Mouse (Mus musculus) layer of hippocampus, postnatal 10 days (tissue): ENCODE measurements around the gene Styx. TPM values are rescaled to one million over a fixed set of nuclear protein-coding genes. Genes with fewer than 3 reads are reported as not detected.

Source experiments
- DNase-seq, 2 experiments: peaks; one replicate each; pipeline ENCODE4 v3.0.0; 2021; ENCODE audit warnings: low spot score in 2 of 2
- long read RNA-seq: library from polyadenylated mRNA; stranded (forward); transcript quantifications from one replicate; pipeline ENCODE4 v2.0.0, GENCODE M21; 2023
- total RNA-seq, 2 experiments: library from RNA; stranded (reverse); gene quantifications; 2 replicates each; pipeline ENCODE4 v1.2.3; 2021

Styx gene
- 10 to 100 TPM; 19.1 to 20.1 TPM for total RNA-seq
- long read RNA-seq, full-length matches to known transcripts, result 4 of 7 reads
- long read RNA-seq, partial matches to known transcripts, result 0 of 7 reads
- long read RNA-seq, other reads (novel, unspliced or antisense), result 3 of 7 reads

- peak; percentile 93 to 96 for DNase-seq
These were observed at the start of gene Styx for GRCm38 (mm10) chr14:45350931-45351859. Gene Styx (plus strand): TSS chr14:45351093.

DNA sequence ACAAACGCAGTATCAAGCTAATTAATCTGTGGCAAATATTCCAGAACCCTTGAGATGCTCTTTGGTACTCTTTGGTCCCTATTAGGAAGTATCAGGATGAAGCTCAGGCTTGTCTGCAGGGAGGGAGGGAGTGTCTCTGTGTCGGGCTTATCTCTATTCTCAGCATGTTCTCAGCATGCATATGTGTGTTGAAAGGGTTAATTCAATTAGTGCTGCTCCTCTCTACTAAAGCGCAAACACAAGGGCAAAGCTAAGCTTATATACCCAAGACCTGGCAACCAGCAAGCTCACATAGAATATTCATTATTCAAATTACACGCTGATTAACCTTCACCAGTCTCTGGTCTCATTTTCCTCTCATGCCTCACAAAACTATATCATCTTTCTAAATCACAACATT is 47.0 kb upstream of the Styx start:
- no peak for DNase-seq

- no peak for DNase-seq
These were observed 46.5 kb upstream of the Styx start for GRCm38 (mm10) chr14:45304389-45304788.

DNA sequence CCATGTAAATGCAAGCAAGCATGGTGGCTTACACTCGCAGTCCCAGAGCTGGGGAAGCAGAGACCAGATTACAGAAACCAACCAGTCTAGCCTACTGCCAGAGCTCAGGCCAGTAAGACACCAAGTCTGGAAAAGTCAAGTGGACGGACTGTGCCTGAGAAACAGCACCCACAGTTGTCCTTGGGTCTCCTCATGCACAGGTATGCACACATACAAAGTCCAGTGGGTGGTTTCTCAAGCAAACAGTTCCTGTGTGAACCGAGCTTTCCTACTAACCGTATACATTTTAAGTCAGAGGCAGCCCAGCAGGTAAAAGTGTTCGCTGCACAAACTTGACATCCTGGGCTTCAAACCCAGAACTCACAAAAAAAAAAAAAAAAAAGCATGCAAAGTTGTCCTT is 45.0 kb upstream of the Styx start:
- no peak for DNase-seq

- DNase-seq, result no peak
These were observed 43.1 kb upstream of the Styx start for GRCm38 (mm10) chr14:45307630-45308328.

GRCm38 (mm10) chr14:45309646-45310045 is 41.2 kb upstream of the Styx start:
- peak in 1 of 2 experiments; percentile 28 for DNase-seq

DNA sequence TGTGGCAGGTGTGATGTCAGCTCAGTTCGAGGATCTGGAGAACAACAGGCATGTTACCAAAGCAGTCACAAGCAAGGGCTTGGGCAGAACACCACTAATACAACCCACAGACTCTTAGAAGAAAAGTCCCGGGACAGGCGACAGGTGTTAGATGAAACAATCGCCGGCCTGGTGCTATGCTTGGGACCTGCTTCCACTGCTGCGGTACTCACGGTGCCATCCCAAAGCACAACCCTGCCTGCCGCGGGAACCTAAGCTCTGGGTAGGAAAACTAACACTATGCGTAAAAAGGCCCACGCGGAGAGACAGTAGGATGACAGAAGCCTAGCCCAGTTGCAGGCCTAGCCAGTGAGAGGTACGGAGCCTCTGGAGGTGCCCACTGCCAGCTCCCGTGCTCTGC is 40.8 kb upstream of the Styx start:
- DNase-seq, result no peak

GRCm38 (mm10) chr14:45316927-45317326 is 34.0 kb upstream of the Styx start:
- no peak for DNase-seq

DNA sequence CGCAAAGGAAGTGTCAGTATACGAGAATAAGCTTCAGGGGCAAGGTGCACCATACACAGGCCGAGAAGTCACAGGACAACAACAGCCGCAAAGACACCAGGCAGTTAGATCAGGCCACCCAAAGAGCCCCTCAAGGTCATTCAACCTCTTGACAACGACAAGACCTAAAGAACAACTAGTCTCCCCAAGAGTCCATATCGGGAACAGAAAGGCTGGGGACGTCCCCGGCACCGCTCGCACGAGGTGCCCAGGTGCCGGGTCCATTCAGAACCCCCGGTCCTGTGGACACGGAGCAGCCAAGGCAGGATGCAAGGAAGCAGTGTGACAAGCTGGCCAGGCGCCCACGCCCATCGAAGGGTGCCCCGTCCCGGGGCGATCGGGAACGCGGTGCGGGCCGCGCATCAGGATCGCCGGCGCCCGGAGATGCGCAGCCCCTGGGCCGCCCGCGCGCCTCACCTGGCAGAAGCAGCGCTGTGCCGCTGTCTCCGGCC is 32.9 kb upstream of the Styx start:
- DNase-seq, result no peak

DNA sequence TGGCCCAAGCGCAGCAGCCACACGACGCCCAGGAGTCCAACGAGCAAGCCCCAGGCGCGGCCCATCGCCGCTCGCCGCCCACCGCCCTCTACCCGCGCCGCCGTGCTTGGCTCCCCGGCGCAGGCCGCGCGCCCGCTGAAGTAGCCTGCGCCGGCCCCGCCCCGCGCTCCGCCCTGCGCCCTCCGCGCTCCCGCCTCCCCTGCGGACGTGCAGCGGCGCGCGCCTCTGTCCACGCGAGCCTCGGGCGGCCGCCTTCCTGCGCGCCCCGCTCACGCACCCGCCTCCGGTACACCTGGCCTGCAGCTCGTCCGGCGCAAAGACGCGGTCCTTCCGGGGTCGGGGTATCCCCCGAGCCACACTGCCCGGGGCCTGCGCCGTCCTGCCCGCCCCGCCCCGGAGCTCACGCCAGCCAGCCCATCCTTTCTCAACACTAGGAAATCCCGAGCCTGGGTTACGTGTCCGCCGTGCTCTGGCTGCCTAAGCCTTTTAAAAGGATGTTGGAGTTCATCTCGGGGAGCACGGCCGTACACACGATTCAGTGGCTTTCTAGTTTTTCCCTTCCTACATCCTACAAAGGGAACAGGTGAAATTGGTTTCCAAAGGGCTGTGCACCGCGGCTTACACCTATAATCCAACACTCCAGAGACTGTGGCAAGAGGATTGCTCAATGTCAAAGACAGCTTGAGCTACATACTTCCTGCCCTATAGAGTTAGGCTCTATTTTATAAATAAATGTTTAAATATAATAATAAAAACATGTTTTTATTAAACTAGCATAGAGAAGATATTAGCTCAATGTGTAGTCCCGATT is 32.3 kb upstream of the Styx start, which contains the start of gene Ero1l:
Ero1l (minus strand) TSS at position 346 of the 811 bp plus-strand sequence.
- DNase-seq, result peak; percentile 74 to 87

DNA sequence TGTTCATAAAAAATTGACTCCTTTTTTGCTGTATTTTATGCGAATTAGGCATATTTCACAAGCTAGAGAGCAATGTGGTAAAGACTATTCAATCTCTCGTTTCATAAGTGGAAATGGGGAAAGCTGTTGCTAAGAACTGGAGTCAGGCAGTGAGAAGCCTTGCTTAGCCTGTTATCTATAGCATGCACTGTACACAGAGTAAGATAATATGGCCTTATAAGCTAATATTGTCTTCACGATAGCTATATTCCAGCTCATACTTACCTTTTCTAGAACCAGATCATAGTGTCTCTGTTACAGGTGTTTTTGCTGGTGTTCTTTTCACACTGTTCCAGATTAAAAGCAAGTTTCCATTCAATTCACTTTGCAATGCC is 31.7 kb upstream of the Styx start:
- DNase-seq, result no peak

- DNase-seq, result no peak
These were observed 30.8 kb upstream of the Styx start for GRCm38 (mm10) chr14:45320111-45320510.

DNA sequence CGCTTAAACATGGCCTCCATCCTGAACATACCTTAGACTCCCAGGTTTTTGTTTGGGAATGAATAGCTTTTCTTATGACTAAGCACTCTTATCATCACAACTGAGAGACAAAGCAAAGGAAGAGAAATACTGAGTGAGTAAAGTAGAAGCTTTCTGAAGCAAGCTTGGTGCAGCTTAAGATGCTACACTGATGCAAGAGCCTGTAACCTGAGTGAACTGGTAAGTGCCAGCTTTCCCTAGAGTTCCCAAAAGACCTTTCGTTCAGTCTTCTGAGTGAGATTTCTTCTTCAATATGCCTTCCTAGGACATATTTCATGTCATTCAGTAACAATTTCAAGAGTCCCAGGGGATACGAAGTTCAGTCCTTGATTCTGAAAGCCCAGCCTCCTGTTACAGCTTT is 29.8 kb upstream of the Styx start:
- no peak for DNase-seq

GRCm38 (mm10) chr14:45321622-45322021 is 29.3 kb upstream of the Styx start:
- no peak for DNase-seq

DNA sequence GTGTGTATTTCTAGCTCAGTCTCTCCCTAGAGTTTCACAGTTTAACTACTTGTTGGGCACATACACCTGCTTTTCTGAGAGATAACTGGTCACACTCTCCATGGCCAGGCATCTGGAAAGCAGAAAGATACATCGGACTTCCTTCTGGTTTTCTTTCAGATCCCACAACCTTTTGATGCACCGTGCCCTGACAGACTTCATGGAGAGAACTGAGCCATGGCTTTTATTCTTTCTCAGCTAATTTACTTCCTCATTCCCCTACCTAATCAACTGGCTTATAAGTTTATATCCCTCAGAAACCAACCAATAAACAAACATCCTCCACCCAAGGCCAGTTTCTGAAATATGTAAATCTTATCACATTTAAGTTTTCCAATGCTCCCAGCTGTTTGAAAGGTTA is 28.4 kb upstream of the Styx start:
- DNase-seq, result no peak

GRCm38 (mm10) chr14:45323320-45323719 is 27.6 kb upstream of the Styx start:
- DNase-seq, result no peak

GRCm38 (mm10) chr14:45325471-45325870 is 25.4 kb upstream of the Styx start:
- no peak for DNase-seq

DNA sequence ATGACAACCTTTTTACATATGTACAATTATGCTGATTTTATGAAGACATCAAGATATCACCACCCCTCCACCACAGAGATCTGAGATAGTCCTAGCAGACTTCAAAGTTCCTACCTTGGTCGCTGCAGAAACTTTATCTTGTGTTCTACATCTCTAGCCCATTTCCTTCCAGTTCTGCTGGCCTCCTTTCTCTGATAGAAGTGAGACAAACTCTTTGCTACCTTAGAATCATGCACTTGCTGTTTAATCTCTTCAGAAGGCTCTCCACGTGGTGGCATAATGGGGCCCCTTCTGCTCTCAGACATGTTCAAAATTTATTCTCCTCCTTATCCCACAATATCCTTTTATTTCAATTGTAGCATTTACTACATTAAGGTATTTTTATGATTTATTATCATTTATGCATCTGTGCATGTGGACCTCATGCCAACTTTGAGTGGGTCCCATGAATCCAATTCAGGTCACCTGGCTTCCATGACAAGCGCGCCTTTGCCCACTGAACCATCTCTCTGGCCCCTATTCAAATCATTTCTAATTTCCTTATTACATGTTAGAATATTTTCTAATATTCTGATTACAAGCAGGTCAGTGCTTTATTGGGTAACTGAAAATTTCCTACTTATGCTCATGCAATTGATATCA is 22.7 kb upstream of the Styx start:
- DNase-seq, result no peak

DNA sequence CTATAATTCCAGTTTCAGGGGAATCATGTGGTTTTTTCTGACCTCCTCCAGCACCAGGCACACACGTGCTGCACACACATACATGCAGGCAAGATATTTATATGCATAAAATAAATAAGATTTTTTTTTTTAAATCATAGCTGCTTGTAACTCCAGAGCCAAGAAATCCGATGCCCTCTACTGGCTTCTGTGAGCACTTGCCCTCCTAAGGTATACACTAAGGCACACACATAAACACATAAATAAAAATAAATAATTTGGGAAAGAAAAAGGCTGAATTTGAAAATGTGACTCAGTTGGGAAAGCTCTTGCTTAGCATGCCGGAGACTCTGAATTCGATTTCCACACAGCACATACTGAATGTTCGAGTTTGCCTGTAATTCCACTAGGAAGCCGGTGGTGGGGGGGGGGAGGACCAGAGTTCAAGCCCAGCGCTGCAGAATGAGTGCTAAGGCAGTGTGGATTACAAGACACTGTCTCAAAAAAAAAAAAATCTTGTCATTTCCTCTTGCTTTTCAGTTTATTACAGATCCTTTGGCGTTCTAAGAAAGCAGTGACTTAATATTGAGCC is 21.8 kb upstream of the Styx start:
- no peak for DNase-seq

DNA sequence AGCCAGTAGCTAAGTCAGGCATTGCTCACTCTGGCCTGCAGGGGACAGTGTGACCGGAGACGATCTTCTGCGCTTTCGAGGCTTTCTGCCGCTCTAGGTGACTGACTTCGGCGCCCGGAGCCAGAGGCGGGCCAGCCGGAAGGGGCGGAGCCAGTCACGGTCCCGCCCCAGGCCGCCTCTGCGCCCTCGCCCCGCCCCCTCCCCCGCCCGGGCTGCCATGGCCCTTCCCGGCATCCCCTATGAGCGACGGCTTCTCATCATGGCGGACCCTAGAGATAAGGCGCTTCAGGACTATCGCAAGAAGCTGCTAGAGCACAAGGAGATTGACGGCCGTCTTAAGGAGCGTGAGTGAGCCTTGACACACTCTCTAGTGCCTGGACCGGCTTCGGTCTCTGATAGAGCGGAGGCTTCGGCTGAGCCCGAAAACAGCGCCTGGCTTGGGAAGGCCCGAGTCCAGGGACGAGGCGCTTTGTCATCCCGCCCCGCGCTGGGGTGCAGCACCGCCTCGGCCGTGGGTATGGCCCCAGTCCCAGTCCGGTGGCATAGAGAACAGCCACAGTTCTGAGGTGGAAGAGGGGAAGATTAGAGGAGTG is 21.2 kb upstream of the Styx start, which contains the start of gene Psmc6:
Psmc6 (plus strand) TSS at position 200 of the 593 bp plus-strand sequence.
- DNase-seq, result peak; percentile 87 to 93
